Mouse (Mus musculus): ENCODE results near the gene Hormad2. TPM values are rescaled to one million over a fixed set of nuclear protein-coding genes. Genes with fewer than 3 reads are reported as not detected.

The Hormad2 gene
- total and polyA plus RNA-seq, 3 experiments, result 16.0 to 17.0 TPM; not detected in 1

DNA sequence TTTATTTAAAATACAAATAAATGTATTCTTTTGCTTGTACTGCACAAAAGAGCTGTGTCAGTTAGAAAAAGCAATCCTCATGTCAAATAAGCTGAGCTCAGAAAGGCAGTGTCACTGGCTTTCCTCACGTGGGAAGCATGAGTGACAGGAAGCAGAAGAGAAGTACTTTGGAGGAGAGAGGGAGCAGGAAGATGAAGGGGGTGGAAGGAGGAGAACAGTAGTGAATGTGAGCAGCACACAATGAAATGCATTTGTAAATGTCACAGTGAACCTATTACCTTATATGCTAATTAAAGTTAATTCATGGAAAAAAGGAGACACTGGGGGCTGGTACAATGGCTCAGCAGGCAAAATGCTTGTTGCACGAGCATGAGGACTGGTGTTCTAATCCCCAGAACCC, 52.9 kb downstream of the Hormad2 start:
- no peaks in the 10 kb centered on the region for H3K27me3 ChIP-seq (ENCODE audit: control insufficient read depth in 1 of 2, insufficient read depth in 2 of 2, low read length in 2 of 2)
- no peak for TF ChIP-seq E2F4 (IDR thresholded peaks at IDR 0.05; ENCODE audit: borderline replicate concordance, low read depth, low read length)
- no peak for TF ChIP-seq TAL1 (IDR thresholded peaks at IDR 0.05; ENCODE audit: low read length)
- no peak for TF ChIP-seq ZNF384 (IDR thresholded peaks at IDR 0.05; ENCODE audit: low read depth, low read length)
- no peak for TF ChIP-seq MXI1 (IDR thresholded peaks at IDR 0.05; ENCODE audit: low read depth, low read length)
- TF ChIP-seq NELFE (IDR thresholded peaks at IDR 0.05; ENCODE audit: low read depth, low read length), result no peak
- no peak for TF ChIP-seq ZC3H11A (IDR thresholded peaks at IDR 0.05; ENCODE audit: low read depth, low read length)
- TF ChIP-seq POLR2AphosphoS5 (IDR thresholded peaks at IDR 0.05; ENCODE audit: borderline replicate concordance, low read depth, low read length), result no peak
- TF ChIP-seq CHD1 (IDR thresholded peaks at IDR 0.05; ENCODE audit: low read depth, low read length), result no peak
- no peak for TF ChIP-seq ZKSCAN1 (IDR thresholded peaks at IDR 0.05; ENCODE audit: low read depth, low read length)
- no peak for TF ChIP-seq SIN3A (IDR thresholded peaks at IDR 0.05; ENCODE audit: low read length)
- no peak for TF ChIP-seq CHD2 (IDR thresholded peaks at IDR 0.05; ENCODE audit: low read length)
- no peak for TF ChIP-seq MYB (IDR thresholded peaks at IDR 0.05; ENCODE audit: low read depth, low read length)
- TF ChIP-seq EP300 (IDR thresholded peaks at IDR 0.05; ENCODE audit: low read depth in 1 of 2, low read length in 2 of 2), result no peak
- no peak for TF ChIP-seq ETS1 (IDR thresholded peaks at IDR 0.05; ENCODE audit: low read depth, low read length)
- no peak for TF ChIP-seq POLR2AphosphoS2 (IDR thresholded peaks at IDR 0.05; ENCODE audit: low read length)
- no peak for TF ChIP-seq MAFK (IDR thresholded peaks at IDR 0.05; ENCODE audit: borderline replicate concordance, low read depth, low read length)
- TF ChIP-seq SMC3 (IDR thresholded peaks at IDR 0.05; ENCODE audit: low read depth, low read length), result no peak
- no peak for TF ChIP-seq USF2 (IDR thresholded peaks at IDR 0.05; ENCODE audit: borderline replicate concordance in 1 of 2, insufficient read depth in 1 of 2, low read depth in 1 of 2, low read length in 2 of 2)
- TF ChIP-seq UBTF (IDR thresholded peaks at IDR 0.05; ENCODE audit: borderline replicate concordance, insufficient read depth, low read depth, low read length), result no peak
- TF ChIP-seq GABPA (IDR thresholded peaks at IDR 0.05; ENCODE audit: low read depth, low read length), result no peak
- no peak for DNase-seq (ENCODE audit: low read depth, low spot score)
- H3K79me2 ChIP-seq (ENCODE audit: control insufficient read depth, insufficient read depth, low read length, poor library complexity), result no peaks in the 10 kb centered on the region
- H3K4me3 ChIP-seq (ENCODE audit: control insufficient read depth in 1 of 2, insufficient read depth in 1 of 2, low read depth in 2 of 2, low read length in 2 of 2), result no peak overlapping the region
- H3K36me3 ChIP-seq (ENCODE audit: control insufficient read depth in 1 of 2, insufficient read depth in 2 of 2, low read length in 2 of 2), result peaks cover 0 to 4% of the 10 kb centered on the region in 2 experiments; a peak in 1 of 4 replicates
- H3K27ac ChIP-seq (ENCODE audit: control insufficient read depth, low read depth, low read length), result no peak overlapping the region
- H3K9me3 ChIP-seq (replicated peaks; ENCODE audit: insufficient read depth, low read length), result no peaks in the 10 kb centered on the region
- H3K9ac ChIP-seq (ENCODE audit: control insufficient read depth, low read depth, low read length, poor library complexity, severe bottlenecking), result no peak overlapping the region
- peaks cover 0 to 4% of the 10 kb centered on the region in 2 experiments; a peak in 1 of 4 replicates for H3K4me1 ChIP-seq (ENCODE audit: control insufficient read depth in 1 of 2, insufficient read depth in 2 of 2, low read length in 2 of 2)

DNA sequence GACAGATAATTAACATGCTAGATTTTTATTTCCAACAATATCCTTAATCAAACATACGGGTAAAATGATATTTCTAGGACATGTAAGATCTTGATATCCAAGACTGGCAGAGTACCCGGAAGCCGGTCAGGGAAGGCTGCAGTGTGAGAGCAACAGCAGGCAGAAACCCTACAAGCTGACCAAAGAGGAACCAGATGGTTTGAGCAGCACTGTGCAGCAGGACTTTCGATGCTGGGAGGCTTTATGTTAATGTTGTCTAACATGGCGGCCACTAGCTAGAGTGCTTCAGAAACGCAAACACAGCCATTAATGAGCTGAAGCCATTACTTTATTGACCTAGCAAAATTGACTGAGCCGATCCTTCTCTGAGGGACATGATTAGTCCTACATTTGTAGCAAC, 58.6 kb downstream of the Hormad2 start:
- TF ChIP-seq ZMIZ1 (IDR thresholded peaks at IDR 0.05; ENCODE audit: low read depth, low read length), result no peak
- H3K9me3 ChIP-seq (replicated peaks; ENCODE audit: insufficient read depth, low read length), result no peaks in the 10 kb centered on the region
- H3K79me2 ChIP-seq (ENCODE audit: control insufficient read depth, insufficient read depth, low read length, poor library complexity), result no peaks in the 10 kb centered on the region
- no peaks in the 10 kb centered on the region for H3K27me3 ChIP-seq (ENCODE audit: control insufficient read depth in 1 of 2, insufficient read depth in 2 of 2, low read length in 2 of 2)
- peaks cover 0 to 4% of the 10 kb centered on the region in 2 experiments; a peak in 1 of 4 replicates for H3K36me3 ChIP-seq (ENCODE audit: control insufficient read depth in 1 of 2, insufficient read depth in 2 of 2, low read length in 2 of 2)
- H3K9ac ChIP-seq (ENCODE audit: control insufficient read depth, low read depth, low read length, poor library complexity, severe bottlenecking), result no peak overlapping the region
- H3K4me1 ChIP-seq (ENCODE audit: control insufficient read depth in 1 of 2, insufficient read depth in 2 of 2, low read length in 2 of 2), result peaks cover 4% of the 10 kb centered on the region in 2 experiments; a peak in 2 of 4 replicates
- H3K27ac ChIP-seq (ENCODE audit: control insufficient read depth, low read depth, low read length), result no peak overlapping the region
- DNase-seq (ENCODE audit: low read depth, low spot score), result no peak
- H3K4me3 ChIP-seq (ENCODE audit: control insufficient read depth in 1 of 2, insufficient read depth in 1 of 2, low read depth in 2 of 2, low read length in 2 of 2), result no peak overlapping the region
